Mouse (Mus musculus) cortical plate, adult 2 months (tissue): ENCODE data around the gene Abtb1.

Experiments
- CTCF ChIP-seq: fragments of 200-500 bp; IDR thresholded peaks from 2 replicates; pipeline ENCODE4 v1.5.1; 2011; ENCODE audit warnings: mild to moderate bottlenecking, control low read depth, low read length; ENCODE audit not compliant: insufficient read depth; ENCODE audit errors: extremely low read depth
- POLR2A ChIP-seq: fragments of 200-500 bp; IDR thresholded peaks from 2 replicates; pipeline ENCODE4 v1.6.1; 2011; ENCODE audit warnings: mild to moderate bottlenecking, low read length, control low read depth; ENCODE audit not compliant: insufficient read depth; ENCODE audit errors: extremely low read depth

GRCm38 (mm10) chr6:88847571-88847970, 5.8 kb upstream of the Abtb1 start:
- TF ChIP-seq CTCF (no peak), POLR2A (no peak)
